Mouse (Mus musculus): Measurements from ENCODE around the gene Il10ra. TPM values are rescaled to one million over a fixed set of nuclear protein-coding genes. Genes with fewer than 3 reads are reported as not detected.

Gene Il10ra
- 100 to 1,000 TPM; 199 to 663 (median 293) TPM for total RNA-seq (2018; cell fraction: chromatin; rRNA removed)
- 100 to 1,000 TPM in 25 of 26 experiments, 10 to 100 TPM in 1; 81.1 to 253 (median 147) TPM for total RNA-seq (2018; cell fraction: cytosol; rRNA removed)
- 100 to 1,000 TPM; 160 to 690 (median 355) TPM for total RNA-seq (2018; cell fraction: nucleus; rRNA removed)
- polyA plus RNA-seq (2018) = 35.9 to 150 TPM (median 72.1 TPM) in 3 replicates

GRCm38 (mm10) chr9:45268597-45269325 lies at the start of gene Il10ra:
Gene Il10ra (minus strand): TSS chr9:45269149.
- Histone ChIP-seq H3K79me2 (ENCODE audit: inconsistent target) (peaks cover 70% of the 10 kb centered on the region), H3K27ac (peak within 1 kb of the TSS; percentile 93), H3K36me3 (ENCODE audit: inconsistent target) (peaks cover 20% of the 10 kb centered on the region), H3K4me3 (ENCODE audit: inconsistent target) (peak within 1 kb of the TSS; percentile 99)
- WGBS (ENCODE audit: missing documents) = under 1% methylated on average over 36 of the region's 36 CpGs

- no peaks in the 10 kb centered on the region for H3K79me2 ChIP-seq (ENCODE audit: inconsistent target)
- WGBS (ENCODE audit: missing documents) = 100% methylated on average over 3 of the region's 3 CpGs
- H3K27ac ChIP-seq = no peak overlapping the region
- H3K4me3 ChIP-seq (ENCODE audit: inconsistent target) = no peak overlapping the region
- no peaks in the 10 kb centered on the region for H3K36me3 ChIP-seq (ENCODE audit: inconsistent target)
Measured at GRCm38 (mm10) chr9:45317635-45318034, 48.7 kb upstream of the Il10ra start.

GRCm38 (mm10) chr9:45313913-45314312 lies 45.0 kb upstream of the Il10ra start:
- H3K4me3 ChIP-seq (ENCODE audit: inconsistent target) = no peak overlapping the region
- 43% methylated on average over 3 of the region's 3 CpGs for WGBS (ENCODE audit: missing documents)
- no peak overlapping the region for H3K27ac ChIP-seq
- no peaks in the 10 kb centered on the region for H3K36me3 ChIP-seq (ENCODE audit: inconsistent target)
- no peaks in the 10 kb centered on the region for H3K79me2 ChIP-seq (ENCODE audit: inconsistent target)

- Histone ChIP-seq H3K4me3 (ENCODE audit: inconsistent target) (no peak overlapping the region), H3K79me2 (ENCODE audit: inconsistent target) (no peaks in the 10 kb centered on the region), H3K27ac (no peak overlapping the region), H3K36me3 (ENCODE audit: inconsistent target) (no peaks in the 10 kb centered on the region)
- 71% methylated on average over 6 of the region's 6 CpGs for WGBS (ENCODE audit: missing documents)
Measured at GRCm38 (mm10) chr9:45311858-45312257, 42.9 kb upstream of the Il10ra start.

GRCm38 (mm10) chr9:45308521-45308920 lies 39.6 kb upstream of the Il10ra start:
- WGBS (ENCODE audit: missing documents) = 90% methylated on average over 5 of the region's 5 CpGs

GRCm38 (mm10) chr9:45306746-45307410 lies 37.9 kb upstream of the Il10ra start:
- Histone ChIP-seq H3K36me3 (ENCODE audit: inconsistent target) (no peaks in the 10 kb centered on the region), H3K27ac (no peak overlapping the region), H3K4me3 (ENCODE audit: inconsistent target) (no peak overlapping the region), H3K79me2 (ENCODE audit: inconsistent target) (no peaks in the 10 kb centered on the region)
- WGBS (ENCODE audit: missing documents) = 79% methylated on average over 12 of the region's 12 CpGs

More at GRCm38 (mm10) chr9:45308521-45308920, 39.6 kb upstream of the Il10ra start:
- Histone ChIP-seq H3K79me2 (ENCODE audit: inconsistent target) (no peaks in the 10 kb centered on the region), H3K36me3 (ENCODE audit: inconsistent target) (no peaks in the 10 kb centered on the region), H3K27ac (no peak overlapping the region), H3K4me3 (ENCODE audit: inconsistent target) (no peak overlapping the region)

GRCm38 (mm10) chr9:45301771-45302170 lies 32.8 kb upstream of the Il10ra start:
- H3K4me3 ChIP-seq (ENCODE audit: inconsistent target) = no peak overlapping the region

GRCm38 (mm10) chr9:45300422-45301104 lies 31.6 kb upstream of the Il10ra start:
- Histone ChIP-seq H3K27ac (peak overlapping the region; percentile 85), H3K4me3 (ENCODE audit: inconsistent target) (no peak overlapping the region), H3K36me3 (ENCODE audit: inconsistent target) (no peaks in the 10 kb centered on the region), H3K79me2 (ENCODE audit: inconsistent target) (no peaks in the 10 kb centered on the region)
- 3% methylated on average over 20 of the region's 20 CpGs for WGBS (ENCODE audit: missing documents)

More at GRCm38 (mm10) chr9:45301771-45302170, 32.8 kb upstream of the Il10ra start:
- 94% methylated on average over 8 of the region's 8 CpGs for WGBS (ENCODE audit: missing documents)
- Histone ChIP-seq H3K27ac (no peak overlapping the region), H3K36me3 (ENCODE audit: inconsistent target) (no peaks in the 10 kb centered on the region), H3K79me2 (ENCODE audit: inconsistent target) (no peaks in the 10 kb centered on the region)

- H3K79me2 ChIP-seq (ENCODE audit: inconsistent target) = no peaks in the 10 kb centered on the region
- no peak overlapping the region for H3K4me3 ChIP-seq (ENCODE audit: inconsistent target)
- H3K27ac ChIP-seq = peak overlapping the region; percentile 85
- no peaks in the 10 kb centered on the region for H3K36me3 ChIP-seq (ENCODE audit: inconsistent target)
- WGBS (ENCODE audit: missing documents) = 40% methylated on average over 11 of the region's 11 CpGs
Measured at GRCm38 (mm10) chr9:45299231-45300006, 30.5 kb upstream of the Il10ra start.

- Histone ChIP-seq H3K4me3 (ENCODE audit: inconsistent target) (no peak overlapping the region), H3K36me3 (ENCODE audit: inconsistent target) (no peaks in the 10 kb centered on the region), H3K79me2 (ENCODE audit: inconsistent target) (no peaks in the 10 kb centered on the region), H3K27ac (peak overlapping the region; percentile 75)
- 6% methylated on average over 10 of the region's 10 CpGs for WGBS (ENCODE audit: missing documents)
Measured at GRCm38 (mm10) chr9:45294210-45295011, 25.5 kb upstream of the Il10ra start.

GRCm38 (mm10) chr9:45291481-45292168 lies 22.7 kb upstream of the Il10ra start:
- H3K4me3 ChIP-seq (ENCODE audit: inconsistent target) = no peak overlapping the region

GRCm38 (mm10) chr9:45282466-45282865 lies 13.5 kb upstream of the Il10ra start:
- H3K4me3 ChIP-seq (ENCODE audit: inconsistent target) = no peak overlapping the region
- H3K27ac ChIP-seq = peak overlapping the region; percentile 68
- no peaks in the 10 kb centered on the region; the same call in 1 of the 2 replicates for H3K79me2 ChIP-seq (ENCODE audit: inconsistent target)
- 42% methylated on average over 5 of the region's 5 CpGs for WGBS (ENCODE audit: missing documents)
- H3K36me3 ChIP-seq (ENCODE audit: inconsistent target) = no peaks in the 10 kb centered on the region

More at GRCm38 (mm10) chr9:45291481-45292168, 22.7 kb upstream of the Il10ra start:
- Histone ChIP-seq H3K79me2 (ENCODE audit: inconsistent target) (no peaks in the 10 kb centered on the region), H3K36me3 (ENCODE audit: inconsistent target) (no peaks in the 10 kb centered on the region), H3K27ac (no peak overlapping the region)
- 87% methylated on average over 11 of the region's 11 CpGs for WGBS (ENCODE audit: missing documents)

GRCm38 (mm10) chr9:45280891-45281290 lies 11.9 kb upstream of the Il10ra start:
- Histone ChIP-seq H3K36me3 (ENCODE audit: inconsistent target) (no peaks in the 10 kb centered on the region), H3K27ac (peak overlapping the region; percentile 68), H3K4me3 (ENCODE audit: inconsistent target) (no peak overlapping the region), H3K79me2 (ENCODE audit: inconsistent target) (no peaks in the 10 kb centered on the region; the same call in 1 of the 2 replicates)
- WGBS (ENCODE audit: missing documents) = 11% methylated on average over 3 of the region's 3 CpGs

Measured in macrophage (primary cell).